Mouse (Mus musculus): ENCODE measurements around the gene Nol8.

DNA sequence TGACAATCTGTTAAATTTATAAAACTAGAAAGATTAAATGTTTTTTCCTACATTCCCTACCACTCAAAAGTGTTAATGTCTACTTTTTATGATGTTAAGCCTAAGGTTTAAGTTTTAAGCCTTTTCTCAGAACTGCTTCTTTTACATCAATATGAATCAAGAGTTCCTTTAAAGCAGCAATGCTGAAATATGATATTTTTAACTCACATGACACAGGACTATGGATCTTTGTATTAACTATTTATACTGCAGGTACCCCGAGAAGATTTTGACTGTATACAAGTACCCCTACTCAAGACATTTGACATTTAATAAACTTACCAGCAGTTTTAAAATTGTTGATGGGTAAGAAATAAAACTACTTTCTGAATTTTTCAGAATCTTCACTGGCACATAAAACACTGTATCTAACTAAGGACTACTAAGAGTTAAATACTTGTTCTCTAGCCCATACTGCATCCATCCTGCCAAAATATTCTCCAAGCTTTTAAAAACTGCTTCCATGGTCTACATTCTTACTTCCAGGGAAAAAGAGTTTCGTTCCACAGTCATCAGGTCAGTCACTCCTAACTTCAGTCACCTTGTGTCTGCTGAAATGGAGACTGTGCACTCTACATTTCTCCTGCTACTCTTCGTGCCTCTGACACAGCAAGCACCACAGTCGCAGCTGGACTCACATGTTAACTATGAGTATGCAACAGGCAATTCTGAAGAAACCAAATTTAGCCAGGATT is 44.1 kb upstream of the Nol8 start:
- no peak for TF ChIP-seq CTCF (IDR thresholded peaks at IDR 0.05; ENCODE audit: low read depth, low read length)
- no peak for TF ChIP-seq GATA1 (IDR thresholded peaks at IDR 0.05; ENCODE audit: borderline replicate concordance, low read length)

Measured in G1E (cell line).